Comparison of ENCODE assay signal across 8 mouse cellular contexts in the genomic region with DNA sequence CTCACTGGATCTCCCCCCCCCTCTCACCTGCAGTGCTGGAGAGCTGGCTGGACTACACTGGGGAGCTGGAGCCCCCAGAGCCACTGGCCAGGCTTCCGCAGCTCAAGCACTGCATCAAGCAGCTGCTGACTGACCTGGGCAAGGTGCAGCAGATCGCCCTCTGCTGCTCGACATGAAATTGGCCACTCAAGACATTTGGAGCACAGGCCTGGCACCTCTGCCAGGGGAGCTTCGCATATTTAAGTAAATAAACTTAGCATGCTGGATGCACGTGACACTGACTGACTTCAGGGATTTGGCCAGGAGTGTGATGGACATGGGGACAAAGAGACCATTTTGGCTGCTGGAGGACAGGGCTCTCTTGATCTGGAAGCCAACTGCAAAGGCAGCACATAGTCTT. TPM values are rescaled to one million over a fixed set of nuclear protein-coding genes. Genes with fewer than 3 reads are reported as not detected.
DNase-seq lines count a peak whose midpoint lies in the region; ATAC-seq and TF ChIP-seq lines count a peak whose summit lies in the region.

No protein-coding gene starts in this region.

- DNase-seq in hindbrain, embryonic 11.5 days (ENCODE audit: low spot score): peak; percentile 7
- DNase-seq in 416B (ENCODE audit: low read depth): peak; percentile 40
- DNase-seq in kidney, postnatal 10 days: peak; percentile 58
- DNase-seq in gastrocnemius, postnatal 10 days: no peak
- DNase-seq in heart, postnatal 4 days: no peak

- no peaks in the 10 kb centered on the region for H3K4me1 ChIP-seq in hindbrain, embryonic 11.5 days (replicated peaks; ENCODE audit: control insufficient read depth, insufficient read depth, low read length)
- H3K4me1 ChIP-seq in hindbrain, embryonic 12.5 days: peaks cover 8% of the 10 kb centered on the region; the same call in 1 of the 2 replicates
- peaks cover 12% of the 10 kb centered on the region for H3K4me1 ChIP-seq in E14TG2a.4 (replicated peaks; ENCODE audit: low read depth, low read length)

- WGBS in hindbrain, embryonic 11.5 days: 61% methylated on average over 5 of the region's 5 CpGs
- WGBS in hindbrain, embryonic 12.5 days: 65% methylated on average over 5 of the region's 5 CpGs

- H3K27me3 ChIP-seq in hindbrain, embryonic 11.5 days (ENCODE audit: control insufficient read depth, insufficient read depth, low read length): no peaks in the 10 kb centered on the region
- H3K27me3 ChIP-seq in hindbrain, embryonic 12.5 days: no peaks in the 10 kb centered on the region
- H3K27me3 ChIP-seq in E14TG2a.4 (ENCODE audit: insufficient read depth, low read length): no peaks in the 10 kb centered on the region

- no peak for ATAC-seq in hindbrain, embryonic 11.5 days (ENCODE audit: low FRiP score)
- no peak for ATAC-seq in hindbrain, embryonic 12.5 days (ENCODE audit: low FRiP score)
- ATAC-seq in megakaryocyte, adult 5-6 weeks (ENCODE audit: poor library complexity, severe bottlenecking): no peak

- H3K4me3 ChIP-seq in hindbrain, embryonic 11.5 days (ENCODE audit: low read depth, low read length): no peak overlapping the region
- no peak overlapping the region for H3K4me3 ChIP-seq in hindbrain, embryonic 12.5 days
- no peak overlapping the region for H3K4me3 ChIP-seq in E14TG2a.4 (replicated peaks; ENCODE audit: low read length)

- H3K4me2 ChIP-seq in hindbrain, embryonic 11.5 days (replicated peaks; ENCODE audit: low read depth, low read length): no peak overlapping the region
- no peak overlapping the region for H3K4me2 ChIP-seq in hindbrain, embryonic 12.5 days (replicated peaks)

- no peak overlapping the region for H3K9ac ChIP-seq in hindbrain, embryonic 11.5 days (ENCODE audit: low read depth, low read length)
- H3K9ac ChIP-seq in hindbrain, embryonic 12.5 days: no peak overlapping the region

- no peaks in the 10 kb centered on the region for H3K9me3 ChIP-seq in hindbrain, embryonic 11.5 days (ENCODE audit: control insufficient read depth, low read length)
- H3K9me3 ChIP-seq in hindbrain, embryonic 12.5 days (replicated peaks): no peaks in the 10 kb centered on the region
- no peaks in the 10 kb centered on the region for H3K9me3 ChIP-seq in E14TG2a.4 (ENCODE audit: low read length)

- peak; percentile 15; the same call in 1 of the 2 replicates for TF ChIP-seq CTCF in E14TG2a.4 (conservative IDR thresholded peaks at IDR 0.05; ENCODE audit: low read length)

- H3K27ac ChIP-seq in hindbrain, embryonic 11.5 days (ENCODE audit: low read depth, low read length): no peak overlapping the region
- no peak overlapping the region for H3K27ac ChIP-seq in hindbrain, embryonic 12.5 days

- peaks cover 3% of the 10 kb centered on the region; the same call in 1 of the 2 replicates for H3K36me3 ChIP-seq in hindbrain, embryonic 11.5 days (ENCODE audit: control insufficient read depth, insufficient read depth, low read length)
- H3K36me3 ChIP-seq in hindbrain, embryonic 12.5 days: peaks cover 33% of the 10 kb centered on the region
- H3K36me3 ChIP-seq in E14TG2a.4 (ENCODE audit: insufficient read depth, low read length): peaks cover 86% of the 10 kb centered on the region

RNA-seq across cellular contexts. Expression of a gene that starts 4.8 kb away (rescaled TPM):
- 4.4 and 4.6 TPM in 2 replicates for polyA plus RNA-seq in hindbrain, embryonic 11.5 days (2014; fragmentation: Nextera tagmentation; extraction: Ambion mirVana)
- polyA plus RNA-seq in hindbrain, embryonic 12.5 days (2016; fragmentation: Nextera tagmentation; extraction: Ambion mirVana): 6.4 and 6.7 TPM in 2 replicates
- 3.6 and 6.2 TPM in 2 replicates for total RNA-seq in megakaryocyte, adult 5-6 weeks (2015)
- 16.2 and 24.5 TPM in 2 replicates for total RNA-seq in megakaryocyte, adult 5-6 weeks (2017)
- total RNA-seq in gastrocnemius, postnatal 10 days (2021): 1 to 10 TPM; 1.5 to 1.7 TPM
- total RNA-seq in heart, postnatal 4 days (2021): 1 to 10 TPM in 1 of 2 experiments, under 1 TPM in 1; 0.88 to 1.5 TPM

RNA-seq across cellular contexts. Expression of a gene that starts 5.2 kb away (rescaled TPM):
- 81.9 and 87.2 TPM in 2 replicates for polyA plus RNA-seq in hindbrain, embryonic 11.5 days (2014; fragmentation: Nextera tagmentation; extraction: Ambion mirVana)
- polyA plus RNA-seq in hindbrain, embryonic 12.5 days (2016; fragmentation: Nextera tagmentation; extraction: Ambion mirVana): 121 and 126 TPM in 2 replicates
- 5.8 and 11.9 TPM in 2 replicates for total RNA-seq in megakaryocyte, adult 5-6 weeks (2015)
- 8.7 and 11.8 TPM in 2 replicates for total RNA-seq in megakaryocyte, adult 5-6 weeks (2017)
- total RNA-seq in gastrocnemius, postnatal 10 days (2021): 10 to 100 TPM; 65.9 to 66.4 TPM
- 10 to 100 TPM; 84.4 to 88.3 TPM for total RNA-seq in heart, postnatal 4 days (2021)

Comparison
In these comparisons a context has a peak if more than half of its experiments do, and no peak if none do; other contexts are left out.
1. DNase-seq: peak in hindbrain, embryonic 11.5 days (single experiment), 416B (single experiment) and kidney, postnatal 10 days (single experiment); none in gastrocnemius, postnatal 10 days (single experiment) and heart, postnatal 4 days (single experiment).
2. RNA of a gene that starts 5.2 kb away (total RNA-seq): 84.4 to 88.3 TPM in heart, postnatal 4 days and 65.9 to 66.4 TPM in gastrocnemius, postnatal 10 days; 5.8 to 11.9 TPM in megakaryocyte, adult 5-6 weeks; every median in the first group is over 4 times any median in the second.